Mouse (Mus musculus): ENCODE measurements around the gene Snx10. TPM values are rescaled to one million over a fixed set of nuclear protein-coding genes. Genes with fewer than 3 reads are reported as not detected.

Snx10 gene
- total RNA-seq, 2 experiments from 2014 or later, result 4.9 to 5.0 TPM

DNA sequence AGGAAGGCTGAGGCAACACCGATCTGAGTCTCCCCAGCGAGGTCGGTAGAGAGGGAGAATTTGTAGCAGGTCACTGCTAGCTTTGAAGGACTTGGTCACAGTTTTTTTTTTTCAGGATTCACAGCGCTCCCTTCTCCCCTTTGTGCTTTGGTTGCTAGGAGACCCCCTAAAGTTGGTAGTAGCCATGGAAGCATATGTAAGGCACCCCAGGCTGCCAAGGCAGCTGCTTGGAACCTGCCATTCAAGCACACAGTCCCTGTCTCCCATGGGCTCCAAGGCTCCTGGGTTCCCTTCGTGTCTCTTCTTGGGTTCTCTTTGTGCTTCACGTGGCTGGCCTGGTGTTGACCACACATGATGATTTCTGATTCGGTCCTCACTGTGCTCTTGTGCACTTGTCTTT, 5.8 kb downstream of the Snx10 start:
- no peak for DNase-seq (ENCODE audit: low spot score in 2 of 2)

DNA sequence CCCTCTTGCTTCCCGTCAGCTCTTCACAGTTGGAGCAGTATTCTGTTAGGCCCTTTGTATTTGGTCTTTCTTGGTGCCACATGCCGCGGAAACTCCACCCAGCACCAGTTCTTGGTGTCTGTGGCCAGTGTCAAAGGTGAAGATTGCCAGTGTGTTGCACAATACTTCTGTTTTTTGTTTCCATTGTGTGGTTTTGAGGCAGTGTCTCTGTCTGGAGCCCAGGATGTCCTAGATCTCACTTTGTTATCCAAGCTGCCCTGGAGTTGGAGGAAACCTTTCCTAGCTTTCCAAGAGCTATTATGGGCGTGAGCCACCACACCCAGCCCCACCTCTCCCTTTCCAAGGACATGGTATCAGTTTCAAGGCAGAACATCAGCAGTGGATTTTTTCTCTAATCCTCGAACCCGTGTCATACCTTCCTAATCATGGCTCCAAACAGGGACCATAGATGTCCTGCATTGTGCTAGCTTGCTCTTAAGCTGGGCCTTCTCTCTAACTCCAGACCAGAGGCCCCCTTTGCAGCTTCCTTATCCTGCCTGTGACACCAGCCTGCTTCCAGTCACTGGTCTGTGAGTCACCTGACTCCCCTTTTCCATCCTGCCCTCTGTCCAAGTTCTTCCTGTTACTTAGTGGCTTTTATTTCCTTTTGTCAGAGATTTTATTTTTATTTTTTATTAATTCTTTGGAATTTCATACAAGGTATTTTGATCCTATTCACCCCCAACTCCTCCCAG, 9.9 kb downstream of the Snx10 start:
- no peak for DNase-seq (ENCODE audit: low spot score in 2 of 2)

DNA sequence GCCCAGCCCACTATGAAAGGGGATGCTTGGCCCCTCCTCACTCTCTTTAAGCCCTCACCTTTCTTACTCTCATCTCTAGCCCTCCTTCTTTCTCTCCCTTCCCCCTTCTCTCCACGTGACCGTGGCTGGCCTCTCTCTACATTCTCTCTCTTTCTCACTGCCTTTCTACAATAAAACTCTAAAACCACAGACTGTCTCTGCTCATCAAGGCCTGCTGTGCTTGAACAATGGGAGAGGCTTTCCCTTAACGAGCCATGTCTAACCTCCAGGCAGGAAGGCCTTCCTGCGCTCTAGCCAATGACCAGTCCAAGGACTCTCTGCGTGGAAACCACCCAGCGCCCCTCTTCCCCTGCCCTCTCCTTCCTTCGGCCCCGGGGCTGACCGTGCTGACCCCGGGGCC, 11.9 kb downstream of the Snx10 start:
- no peak for DNase-seq (ENCODE audit: low spot score in 2 of 2)

DNA sequence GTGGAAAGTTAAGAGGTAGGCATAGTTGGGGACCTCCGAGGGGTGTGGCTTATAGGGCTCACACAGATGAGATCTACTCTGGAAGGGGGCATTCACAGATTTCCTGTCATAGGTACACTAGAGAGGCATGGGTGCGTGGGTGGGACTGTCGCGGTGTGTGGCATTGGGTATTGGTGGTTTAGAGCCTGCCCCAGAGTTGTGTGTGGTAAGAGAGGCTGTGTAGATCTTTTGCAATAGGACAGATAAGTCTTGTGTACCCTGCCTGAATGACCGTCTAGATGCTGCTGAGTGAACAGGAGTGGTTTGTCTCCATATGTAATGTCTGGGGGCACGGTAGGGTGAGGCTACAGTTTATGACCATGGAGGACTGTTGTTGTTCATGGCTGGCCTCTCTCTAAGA, 16.8 kb downstream of the Snx10 start:
- DNase-seq (ENCODE audit: low spot score in 2 of 2), result no peak

DNA sequence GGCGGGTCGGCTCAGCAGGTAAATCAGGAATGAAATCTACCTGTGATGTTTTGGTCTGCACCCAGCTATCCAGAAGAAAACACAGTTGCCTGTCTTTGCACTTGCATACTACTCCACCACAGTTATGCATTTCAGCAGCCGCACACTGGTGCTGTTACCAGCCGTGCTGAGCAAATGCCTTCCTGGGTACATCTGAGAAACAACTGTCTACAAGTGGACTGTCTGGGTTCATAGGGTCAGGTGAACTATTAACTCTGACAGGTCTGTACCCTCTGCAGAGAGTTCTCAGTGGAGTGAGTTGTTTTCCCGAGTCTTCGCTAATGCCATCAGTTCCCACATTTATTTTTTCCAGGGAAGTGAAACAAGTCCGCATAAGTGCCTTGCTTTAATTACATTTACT, 17.7 kb downstream of the Snx10 start:
- DNase-seq (ENCODE audit: low spot score in 2 of 2), result no peak

DNA sequence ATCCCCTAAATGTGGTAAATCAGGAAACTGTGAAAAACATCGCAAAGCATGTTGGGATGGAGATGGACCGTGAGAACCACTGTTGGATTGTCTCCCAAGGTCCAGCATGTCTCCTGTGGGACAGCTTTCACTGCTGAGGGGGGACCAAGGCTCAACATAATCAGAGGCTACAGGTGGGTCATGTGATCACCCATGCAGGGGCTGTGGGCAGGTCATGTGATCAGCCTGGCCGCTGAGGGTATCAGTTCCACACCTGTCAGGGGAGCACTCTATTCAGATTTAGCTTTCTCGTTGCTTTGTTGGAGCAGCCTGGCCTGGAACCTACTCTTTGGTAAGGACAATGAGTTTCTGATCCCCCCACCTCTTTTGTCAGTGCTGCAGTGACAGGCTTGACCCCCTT, 18.4 kb downstream of the Snx10 start:
- DNase-seq (ENCODE audit: low spot score in 2 of 2), result no peak

DNA sequence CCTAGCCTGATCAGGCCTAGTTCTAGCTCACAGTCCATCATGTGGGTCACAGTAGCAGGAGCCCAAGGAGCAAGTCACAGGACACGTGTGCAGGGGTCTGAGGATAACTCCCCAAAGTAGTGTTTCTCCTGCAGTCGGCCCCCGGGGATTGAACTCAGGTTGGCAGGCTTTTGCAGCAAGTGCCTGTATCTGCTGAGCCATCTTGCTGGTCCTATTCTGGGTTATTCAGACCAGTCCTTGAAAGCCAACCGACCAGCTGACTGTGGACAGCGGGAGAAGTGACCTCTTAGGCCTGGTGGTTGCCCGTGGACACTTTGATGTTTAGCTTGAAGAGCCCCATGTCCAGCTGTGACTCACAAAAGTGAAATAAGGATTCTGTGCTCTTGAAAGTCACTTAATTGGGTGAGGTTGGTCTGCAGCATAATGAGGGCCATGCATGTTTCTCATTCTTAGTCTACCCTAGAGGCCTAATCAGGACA, 20.0 kb downstream of the Snx10 start:
- DNase-seq (ENCODE audit: low spot score in 2 of 2), result no peak

DNA sequence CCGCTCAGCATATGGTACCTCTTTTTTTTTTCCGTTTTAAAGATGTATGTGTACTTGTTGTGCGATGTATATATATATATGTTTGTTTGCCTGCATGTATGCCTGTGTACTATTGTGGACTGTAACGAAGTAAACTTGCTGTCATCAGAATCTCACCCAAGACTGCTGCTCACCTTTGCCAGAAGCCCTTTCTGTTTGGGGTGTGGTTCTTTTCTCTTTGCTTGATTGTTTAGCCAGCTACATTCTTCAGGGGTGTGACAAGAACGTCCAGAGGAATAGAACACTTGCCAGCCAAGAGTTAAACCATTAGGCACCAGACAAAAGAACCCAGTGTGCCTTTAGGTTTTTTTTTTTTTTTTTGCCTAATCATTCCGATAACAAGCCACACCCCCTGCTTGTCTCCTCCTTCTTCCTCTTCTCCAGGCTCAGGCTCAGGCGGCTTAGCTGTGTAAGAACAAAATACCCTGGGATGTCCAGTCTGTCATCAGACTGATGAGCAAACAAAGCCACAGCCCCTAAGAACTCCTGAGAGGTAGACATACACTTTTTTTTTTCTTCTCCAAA, 20.5 kb downstream of the Snx10 start:
- DNase-seq (ENCODE audit: low spot score in 2 of 2), result no peak

DNA sequence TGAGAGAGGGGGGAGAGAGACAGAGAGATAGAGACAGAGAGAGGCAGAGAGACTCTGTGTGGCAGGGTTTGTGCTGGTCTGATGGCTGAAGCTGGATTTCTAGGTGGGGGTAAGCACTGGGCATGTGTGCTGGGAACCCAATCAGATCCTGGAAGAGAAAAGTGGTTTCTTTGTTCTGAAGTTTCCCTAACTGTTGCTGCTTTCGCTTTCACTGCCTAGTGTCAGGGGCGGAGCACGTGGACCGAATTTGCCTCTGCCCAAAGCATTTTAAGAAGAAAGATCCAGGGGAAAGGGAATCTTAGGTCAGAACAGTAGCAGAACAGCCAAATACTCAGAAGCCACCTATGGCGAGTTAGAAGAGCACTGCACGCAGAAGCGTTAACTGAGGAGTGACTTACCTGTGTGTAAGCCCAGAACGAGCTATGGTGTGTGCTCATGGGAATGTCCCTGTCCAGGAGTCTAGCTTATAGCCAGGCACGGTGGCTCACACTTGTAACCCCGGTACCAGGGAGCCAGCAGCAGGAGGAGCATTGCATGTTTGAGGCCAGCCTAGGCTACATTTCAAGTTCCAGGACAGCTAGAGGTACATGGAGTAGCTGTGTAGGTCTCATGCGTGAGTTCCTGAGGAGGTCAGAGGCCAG, 21.6 kb downstream of the Snx10 start:
- no peak for DNase-seq (ENCODE audit: low spot score in 2 of 2)

DNA sequence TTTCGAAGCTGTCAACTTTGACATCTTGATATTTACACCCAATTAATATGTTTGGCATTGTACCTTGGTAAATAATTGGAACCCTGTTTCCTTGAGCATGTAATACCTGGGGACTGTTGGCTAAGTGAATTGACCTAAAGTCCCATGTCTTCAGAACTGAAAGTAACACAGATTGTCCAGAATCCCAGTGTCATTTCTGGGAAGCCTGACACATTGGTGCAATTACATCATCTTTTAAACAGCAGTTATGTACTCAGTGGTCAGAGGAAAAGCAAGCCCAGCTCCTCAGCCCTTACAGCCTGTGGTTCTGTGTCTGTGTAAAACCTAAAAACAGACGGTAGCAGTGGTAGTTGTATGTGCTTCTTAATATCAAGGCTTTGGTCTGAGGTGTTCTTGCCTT, 22.4 kb downstream of the Snx10 start:
- no peak for DNase-seq (ENCODE audit: low spot score in 2 of 2)

DNA sequence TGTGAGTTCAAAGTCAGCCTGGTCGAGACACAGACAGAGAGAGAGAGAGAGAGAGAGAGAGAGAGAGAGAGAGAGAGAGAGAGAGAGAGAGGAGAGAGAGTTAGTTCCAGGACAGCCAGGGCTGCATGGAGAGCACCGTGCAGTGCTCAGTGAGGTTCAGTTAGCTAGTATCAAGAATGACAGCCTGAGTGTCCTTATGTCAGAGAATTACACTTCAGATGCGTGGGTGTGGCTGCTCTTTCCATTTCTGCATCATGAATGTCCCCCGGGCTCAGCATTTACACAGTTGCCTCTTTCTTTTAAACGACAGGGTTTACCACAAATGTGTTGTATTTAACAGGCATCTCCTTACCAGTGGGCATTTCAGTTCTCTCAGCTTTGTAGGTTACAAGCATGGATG, 25.1 kb downstream of the Snx10 start:
- DNase-seq (ENCODE audit: low spot score in 2 of 2), result no peak

DNA sequence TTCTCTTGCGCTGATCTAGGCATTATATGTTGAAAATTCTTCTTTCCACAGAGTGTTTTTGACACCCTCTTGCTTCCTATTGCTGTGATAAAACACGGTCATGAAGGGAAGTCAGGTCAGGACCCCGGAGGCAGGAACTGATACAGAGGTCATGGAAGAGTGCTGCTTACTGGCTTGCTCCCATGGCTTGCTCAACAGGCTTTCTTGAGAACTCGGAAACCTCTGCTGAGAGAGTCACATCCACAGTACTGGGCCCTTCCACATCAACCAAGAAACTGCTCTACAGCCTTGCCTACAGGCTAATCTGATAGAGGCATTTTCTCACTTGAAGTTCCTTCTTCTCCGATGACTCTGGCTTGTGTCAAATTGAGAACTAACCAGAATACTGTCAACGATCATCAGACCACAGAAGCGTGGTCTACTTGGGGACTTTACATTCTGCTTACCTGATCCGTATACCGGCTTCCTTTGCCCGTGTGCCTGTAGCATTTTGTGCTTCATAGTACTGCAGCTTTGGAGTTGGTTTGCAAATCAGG, 27.6 kb downstream of the Snx10 start:
- DNase-seq (ENCODE audit: low spot score in 2 of 2), result no peak

DNA sequence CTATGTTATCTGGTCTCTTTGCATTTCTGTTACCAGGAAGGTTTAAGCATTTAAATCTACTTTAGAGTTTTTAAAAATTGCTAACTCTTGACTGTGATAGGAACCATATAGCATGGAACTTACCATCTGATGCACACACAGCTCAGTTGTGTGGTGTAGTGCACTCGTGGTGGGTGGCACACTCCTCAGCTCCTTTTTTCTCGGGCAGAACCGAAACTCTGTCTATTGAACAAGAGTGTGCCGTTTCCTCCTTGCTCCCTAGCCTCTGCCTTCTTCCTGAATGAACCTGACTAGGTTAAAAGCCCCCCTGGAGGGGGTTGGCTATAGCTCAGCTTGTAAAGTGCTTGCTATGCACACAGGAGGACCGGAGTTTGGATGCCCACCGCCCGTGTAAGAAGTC, 32.9 kb downstream of the Snx10 start:
- no peak for DNase-seq (ENCODE audit: low spot score in 2 of 2)

DNA sequence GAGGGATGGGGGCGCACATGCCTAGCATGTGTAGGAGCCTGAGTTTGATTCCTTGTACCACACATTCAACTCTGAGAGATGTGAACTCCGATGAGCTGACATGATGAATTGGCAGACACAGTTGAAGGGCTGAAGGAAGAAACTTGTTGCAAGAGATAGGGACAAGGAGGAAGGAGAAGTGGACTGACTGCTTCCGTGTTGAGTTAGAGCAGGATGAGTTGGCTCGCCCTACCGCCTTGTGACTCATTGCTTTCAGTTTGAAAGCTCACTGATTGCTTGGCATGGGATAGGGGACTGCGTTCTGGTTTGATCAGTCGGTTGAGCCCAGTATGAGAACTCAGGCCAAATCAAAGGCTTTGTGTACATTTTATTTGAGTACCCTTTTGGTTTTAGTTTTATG, 34.6 kb downstream of the Snx10 start:
- DNase-seq (ENCODE audit: low spot score in 2 of 2), result no peak

DNA sequence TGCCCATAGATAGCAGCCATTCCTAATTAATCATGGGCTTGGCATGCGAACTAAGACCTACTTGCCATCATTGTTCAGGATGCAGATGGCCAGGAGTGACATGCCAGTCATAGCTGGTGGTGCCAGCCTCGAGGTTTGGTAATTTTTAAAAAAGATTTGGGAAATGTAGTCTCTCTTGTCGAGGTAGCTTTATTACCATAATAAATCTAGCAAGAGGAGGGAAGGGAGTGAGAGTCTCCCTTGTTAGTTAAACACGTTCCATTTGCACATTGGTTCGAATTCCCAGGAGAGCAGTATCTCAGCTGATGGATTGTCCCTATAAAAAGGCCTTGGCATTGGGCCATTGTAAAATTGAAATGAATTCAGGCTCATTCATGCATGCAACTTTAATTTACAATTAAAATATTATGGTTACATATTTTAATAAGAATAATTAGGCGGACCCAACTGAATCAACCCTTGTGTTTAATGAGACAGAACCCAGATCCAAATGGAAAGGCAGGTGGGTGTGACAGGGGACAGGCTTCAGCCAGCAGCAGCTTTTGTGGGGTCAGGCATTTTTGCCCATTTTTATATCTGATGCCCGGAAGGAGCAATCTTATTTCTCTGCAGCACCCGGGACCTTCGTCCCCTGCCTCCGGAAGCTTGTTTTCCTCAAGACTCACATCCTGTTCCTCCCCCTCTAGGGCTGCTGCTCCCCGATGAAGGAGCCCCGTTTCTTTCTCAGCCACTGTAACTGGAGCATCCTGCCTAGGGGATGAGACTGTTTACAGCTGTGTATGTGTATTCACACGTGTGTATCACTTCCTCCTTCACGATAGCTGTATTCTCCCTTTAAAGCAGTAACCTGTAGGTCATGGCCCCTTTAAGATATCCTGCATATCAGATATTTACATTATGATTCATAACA, 43.3 kb downstream of the Snx10 start:
- DNase-seq (ENCODE audit: low spot score in 2 of 2), result no peak

DNA sequence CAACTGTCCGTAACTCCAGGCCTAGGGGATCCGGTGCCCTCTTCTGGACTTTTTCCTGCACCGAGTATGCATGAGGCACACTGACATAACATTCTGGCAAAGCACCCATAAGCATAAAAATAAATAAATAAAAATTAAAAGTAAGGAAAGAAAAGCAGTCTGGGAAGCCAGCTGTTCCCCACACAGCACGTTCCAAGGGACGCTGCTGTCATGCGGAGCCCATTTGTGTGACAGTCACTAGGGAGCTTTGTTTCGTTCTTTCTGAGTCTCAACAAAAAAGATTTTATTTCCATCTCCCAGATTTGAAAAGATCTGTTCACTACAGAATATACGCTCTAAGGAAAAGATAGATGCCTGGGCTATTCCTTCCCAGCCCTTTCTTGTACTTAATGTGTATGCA, 45.4 kb downstream of the Snx10 start:
- DNase-seq (ENCODE audit: low spot score in 2 of 2), result no peak

DNA sequence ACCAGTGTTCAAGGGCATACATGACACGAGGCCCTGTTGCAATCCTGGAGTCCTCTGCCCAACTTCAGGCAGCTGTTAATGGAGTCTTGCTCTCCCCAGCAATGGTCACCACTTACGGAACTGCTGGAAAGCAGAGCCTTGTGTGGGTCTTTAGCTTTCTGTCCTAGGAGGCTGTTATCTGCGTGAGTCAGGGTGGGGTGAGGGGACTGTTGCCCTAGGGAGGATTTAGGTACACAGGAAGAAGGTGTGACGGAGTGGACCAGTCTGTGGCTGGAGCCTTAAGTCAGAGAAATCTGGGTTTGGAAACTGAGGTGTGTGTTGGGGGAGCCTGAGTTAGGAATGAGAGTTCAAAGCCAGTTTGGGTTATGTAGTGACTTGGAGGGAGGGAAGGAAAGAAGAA, 49.4 kb downstream of the Snx10 start:
- no peak for DNase-seq (ENCODE audit: low spot score in 2 of 2)

DNA sequence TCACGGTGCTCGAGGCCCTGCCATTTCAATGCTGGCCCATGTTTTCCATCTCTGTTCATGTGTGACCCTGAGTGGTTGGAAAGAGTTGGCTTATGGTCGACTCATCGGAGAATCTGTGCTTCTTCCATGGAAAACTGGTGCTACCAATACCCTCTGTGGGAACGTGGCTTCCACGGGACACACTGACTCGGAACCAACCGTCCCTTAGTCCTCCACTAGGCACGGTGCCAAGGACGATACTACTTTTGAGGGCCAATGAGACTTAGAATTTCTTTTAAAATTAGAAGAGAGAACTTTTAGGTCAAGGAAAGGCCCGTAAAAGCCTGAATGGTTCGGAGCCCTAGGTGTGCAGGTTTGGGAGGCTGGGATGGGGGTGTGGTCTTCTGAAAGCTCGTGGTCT, 50.4 kb downstream of the Snx10 start:
- DNase-seq (ENCODE audit: low spot score in 2 of 2), result no peak

DNA sequence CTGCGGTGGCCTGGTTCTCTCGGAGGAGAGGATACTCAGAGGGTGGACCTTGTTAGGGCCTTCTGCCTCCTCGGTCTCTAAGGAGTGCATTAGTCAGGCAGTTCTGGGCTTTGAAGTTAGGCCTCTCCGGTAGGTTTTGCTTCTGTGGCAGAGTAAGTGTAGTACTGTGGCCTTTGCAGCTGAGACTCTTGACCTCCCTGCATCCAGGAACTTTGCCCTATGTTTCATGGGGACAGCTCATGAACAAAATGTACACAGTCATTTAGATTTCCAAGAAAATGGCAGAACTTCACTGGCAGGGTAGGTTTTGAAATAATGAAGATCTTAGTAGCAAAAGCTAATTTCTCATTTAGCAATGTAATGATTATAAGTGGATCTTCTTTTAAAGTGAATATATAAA, 54.7 kb downstream of the Snx10 start:
- DNase-seq (ENCODE audit: low spot score in 2 of 2), result no peak

DNA sequence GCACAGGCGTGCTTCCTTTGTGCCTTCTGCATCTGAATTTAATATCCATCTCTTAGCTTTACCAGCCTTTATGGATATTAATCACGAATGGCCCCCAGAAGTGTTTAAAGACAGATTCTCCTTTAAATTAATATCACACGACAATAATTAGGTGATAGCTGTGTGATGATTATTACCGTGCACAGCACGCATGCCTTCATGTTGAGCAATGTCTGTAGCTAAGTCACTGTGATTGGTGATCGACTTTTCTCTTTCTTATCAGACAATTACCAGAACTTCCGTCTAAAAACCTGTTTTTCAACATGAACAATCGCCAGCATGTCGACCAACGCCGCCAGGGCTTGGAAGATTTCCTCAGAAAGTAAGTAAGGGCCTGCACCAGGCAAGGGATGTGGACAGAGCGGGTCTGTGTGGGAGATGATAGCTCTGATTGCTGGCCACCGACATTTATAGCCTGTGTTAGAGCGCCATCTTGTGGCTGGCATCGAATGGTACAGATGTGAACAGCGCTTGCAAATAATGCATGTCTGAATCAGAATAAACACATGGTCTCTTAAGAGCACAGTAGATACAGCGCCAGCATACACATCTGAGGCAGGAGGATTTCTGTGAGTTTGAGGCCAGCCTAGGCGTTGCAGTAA, 56.5 kb downstream of the Snx10 start:
- DNase-seq (ENCODE audit: low spot score in 2 of 2), result peak; percentile 77 to 83

DNA sequence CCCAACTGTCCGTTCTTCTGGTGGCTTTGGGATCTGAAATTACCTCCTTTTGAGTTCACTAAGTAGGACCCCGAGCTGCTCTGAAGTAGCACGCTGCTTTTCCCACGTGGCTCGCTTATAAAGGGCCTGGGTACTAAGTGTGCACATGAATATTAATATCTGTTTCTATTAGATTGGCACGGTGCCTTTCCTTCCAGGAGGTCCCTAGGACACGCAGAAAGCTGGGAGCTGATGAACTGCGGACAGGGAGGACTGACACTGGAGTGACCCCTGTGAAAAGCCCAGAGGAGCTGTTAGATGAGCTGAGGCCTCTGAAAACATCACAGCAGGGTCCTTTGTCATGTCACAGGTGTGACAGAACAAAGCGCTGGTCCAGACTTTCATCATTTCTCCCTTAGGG, 57.7 kb downstream of the Snx10 start:
- no peak for DNase-seq (ENCODE audit: low spot score in 2 of 2)
